20 mouse cellular contexts compared by ENCODE assay signal in genomic region chr12:102460014-102460413, GRCm38 (mm10). TPM values are rescaled to one million over a fixed set of nuclear protein-coding genes. Genes with fewer than 3 reads are reported as not detected.
A peak's percentile ranks its signal among the peaks of the same experiment; 100 is the strongest.
DNase-seq lines count a peak whose midpoint lies in the region; ATAC-seq and TF ChIP-seq lines count a peak whose summit lies in the region.
"Had no signal": no experiment of that assay in that cellular context is flagged by ENCODE, and none has a peak within 500 bp of the region (broad histone marks: within the 10 kb centered on the region; RNA-seq: fewer than 3 reads in every experiment).

No protein-coding gene starts in this region.

- DNase-seq in kidney, adult 2 months = peak; percentile 33
- peak; percentile 0 for DNase-seq in thymus, postnatal 4 days
- no peak for DNase-seq in thymus, postnatal 10 days (ENCODE audit: low spot score in 2 of 2)
- no peak for DNase-seq in spleen, postnatal 14 days (ENCODE audit: low spot score in 2 of 2)
- no peak for DNase-seq in natural killer cell, adult 2 months (ENCODE audit: low spot score in 2 of 2)
- DNase-seq: adrenal gland, postnatal 14 days; cerebellum, adult 18-20 months; cerebellum, adult 9-11 months; cerebellum, postnatal 36 days; gastrocnemius, postnatal 36 days; heart, adult 11 months; heart, postnatal 10 days had no signal

- no peak for TF ChIP-seq POLR2A in kidney, adult 2 months (IDR thresholded peaks at IDR 0.05; ENCODE audit: low read depth, low read length)

- H3K9me3 ChIP-seq in kidney, embryonic 16.5 days (ENCODE audit: low read length) = no peaks in the 10 kb centered on the region
- no peaks in the 10 kb centered on the region for H3K9me3 ChIP-seq in intestine, postnatal 0 days (ENCODE audit: control insufficient read depth)
- H3K9me3 ChIP-seq: embryonic facial prominence, embryonic 10.5 days; forebrain, embryonic 15.5 days; heart, embryonic 10.5 days; hindbrain, embryonic 13.5 days had no signal

- 62% methylated on average over 5 of the region's 5 CpGs for WGBS in kidney, adult 2 months
- 75% methylated on average over 5 of the region's 5 CpGs for WGBS in kidney, embryonic 16.5 days
- WGBS in intestine, postnatal 0 days = 55% methylated on average over 5 of the region's 5 CpGs

- no peak overlapping the region for H3K4me2 ChIP-seq in kidney, embryonic 16.5 days (replicated peaks; ENCODE audit: low read depth, low read length)
- no peak overlapping the region for H3K4me2 ChIP-seq in intestine, postnatal 0 days (replicated peaks; ENCODE audit: low read depth)
- H3K4me2 ChIP-seq: forebrain, embryonic 15.5 days; hindbrain, embryonic 13.5 days had no signal

- ATAC-seq in kidney, embryonic 16.5 days (ENCODE audit: low FRiP score, low TSS enrichment) = no peak
- peak; percentile 32; the same call in 1 of the 2 replicates for ATAC-seq in intestine, postnatal 0 days
- ATAC-seq: activated CD4-positive, CD25-positive, alpha-beta regulatory T cell, adult 4 months; forebrain, embryonic 15.5 days; Patski had no signal

- H3K9ac ChIP-seq in kidney, embryonic 16.5 days (replicated peaks; ENCODE audit: low read length) = no peak overlapping the region
- H3K9ac ChIP-seq in intestine, postnatal 0 days (ENCODE audit: low read depth, low read length) = no peak overlapping the region
- H3K9ac ChIP-seq: forebrain, embryonic 15.5 days; hindbrain, embryonic 13.5 days had no signal

- no peak overlapping the region for H3K4me3 ChIP-seq in kidney, adult 2 months (ENCODE audit: insufficient read depth, low read depth, low read length)
- H3K4me3 ChIP-seq in kidney, embryonic 16.5 days (ENCODE audit: low read length) = no peak overlapping the region
- H3K4me3 ChIP-seq in intestine, postnatal 0 days (ENCODE audit: low read depth, low read length) = no peak overlapping the region
- H3K4me3 ChIP-seq: embryonic facial prominence, embryonic 10.5 days; forebrain, embryonic 15.5 days; heart, embryonic 10.5 days; hindbrain, embryonic 13.5 days had no signal

- TF ChIP-seq CTCF in kidney, adult 2 months (conservative IDR thresholded peaks at IDR 0.05; ENCODE audit: insufficient read depth, insufficient read length, low read depth, low read length) = no peak
- no peak for TF ChIP-seq CTCF in intestine, postnatal 0 days (IDR thresholded peaks at IDR 0.05; ENCODE audit: low read depth)

- no peak overlapping the region for H3K27ac ChIP-seq in kidney, adult 2 months (ENCODE audit: insufficient read depth, low read depth, low read length)
- H3K27ac ChIP-seq in kidney, embryonic 16.5 days (ENCODE audit: low read length) = no peak overlapping the region
- H3K27ac ChIP-seq in intestine, postnatal 0 days (ENCODE audit: low read depth, low read length) = no peak overlapping the region
- H3K27ac ChIP-seq: embryonic facial prominence, embryonic 10.5 days; forebrain, embryonic 15.5 days; heart, embryonic 10.5 days; hindbrain, embryonic 13.5 days had no signal

- H3K4me1 ChIP-seq in kidney, adult 2 months (ENCODE audit: control insufficient read depth, insufficient read depth, low read length) = no peaks in the 10 kb centered on the region
- no peaks in the 10 kb centered on the region for H3K4me1 ChIP-seq in kidney, embryonic 16.5 days (ENCODE audit: insufficient read depth, low read length)
- no peaks in the 10 kb centered on the region for H3K4me1 ChIP-seq in intestine, postnatal 0 days (replicated peaks; ENCODE audit: control insufficient read depth, insufficient read depth, low read length)
- H3K4me1 ChIP-seq: embryonic facial prominence, embryonic 10.5 days; forebrain, embryonic 15.5 days; hindbrain, embryonic 13.5 days had no signal

- no peaks in the 10 kb centered on the region for H3K36me3 ChIP-seq in kidney, adult 2 months (ENCODE audit: control insufficient read depth, insufficient read depth, low read length)
- no peaks in the 10 kb centered on the region for H3K36me3 ChIP-seq in kidney, embryonic 16.5 days (ENCODE audit: insufficient read depth, low read length)
- no peaks in the 10 kb centered on the region for H3K36me3 ChIP-seq in intestine, postnatal 0 days (ENCODE audit: control insufficient read depth, insufficient read depth)
- H3K36me3 ChIP-seq: embryonic facial prominence, embryonic 10.5 days; forebrain, embryonic 15.5 days; heart, embryonic 10.5 days; hindbrain, embryonic 13.5 days had no signal

- no peaks in the 10 kb centered on the region for H3K27me3 ChIP-seq in kidney, adult 2 months (replicated peaks; ENCODE audit: control insufficient read depth, insufficient read depth, low read length)
- no peaks in the 10 kb centered on the region for H3K27me3 ChIP-seq in kidney, embryonic 16.5 days (ENCODE audit: insufficient read depth, low read length)
- no peaks in the 10 kb centered on the region for H3K27me3 ChIP-seq in intestine, postnatal 0 days (replicated peaks; ENCODE audit: control insufficient read depth, insufficient read depth, low read length)
- H3K27me3 ChIP-seq: forebrain, embryonic 15.5 days; hindbrain, embryonic 13.5 days; Patski had no signal

RNA-seq across cellular contexts. Expression of gene Golga5, which starts 8.9 kb away (rescaled TPM):
- polyA plus RNA-seq in kidney, adult 2 months (2012; rRNA removed) = 12.8 and 14.8 TPM in 2 replicates
- polyA plus RNA-seq in kidney, embryonic 16.5 days (2015; fragmentation: Nextera tagmentation; extraction: Ambion mirVana) = 35.6 and 37.8 TPM in 2 replicates
- polyA plus RNA-seq in intestine, postnatal 0 days (2015; fragmentation: Nextera tagmentation; extraction: Ambion mirVana) = 36.1 and 36.7 TPM in 2 replicates

RNA-seq across cellular contexts. Expression of gene Lgmn, which starts 20.4 kb away (rescaled TPM):
- polyA plus RNA-seq in kidney, adult 2 months (2012; rRNA removed) = 1,163 and 1,191 TPM in 2 replicates
- 153 and 175 TPM in 2 replicates for polyA plus RNA-seq in kidney, embryonic 16.5 days (2015; fragmentation: Nextera tagmentation; extraction: Ambion mirVana)
- 1,340 and 1,424 TPM in 2 replicates for polyA plus RNA-seq in intestine, postnatal 0 days (2015; fragmentation: Nextera tagmentation; extraction: Ambion mirVana)

Comparison
In these comparisons a context has a peak if more than half of its experiments do, and no peak if none do; other contexts are left out.
1. DNase-seq: peak in kidney, adult 2 months (single experiment) and thymus, postnatal 4 days (single experiment); none in thymus, postnatal 10 days (0 of 2), spleen, postnatal 14 days (0 of 2) and natural killer cell, adult 2 months (0 of 2).